Mouse (Mus musculus) intestine, embryonic 14.5 days (tissue): Measurements from ENCODE around the gene Smc6. TPM values are rescaled to one million over a fixed set of nuclear protein-coding genes. Genes with fewer than 3 reads are reported as not detected.

Experiments
- ATAC-seq: fragments of 200-750 bp; cut with Nextera tagmentation; replicated peaks from 2 replicates; pipeline ENCODE4 v1.8.0; 2017; ENCODE audit warnings: low read depth, moderate number of reproducible peaks, moderate TSS enrichment, moderate library complexity; ENCODE audit not compliant: low FRiP score, low TSS enrichment
- DNase-seq: peaks from one replicate; pipeline ENCODE4 v3.0.0-alpha.2; 2018; ENCODE audit warnings: low spot score
- H3K27ac ChIP-seq: fragments of 300-500 bp; sonication (generic); 2 replicates; pipeline ENCODE4 v1.5.1; 2014; ENCODE audit warnings: low read depth, mild to moderate bottlenecking, control low read depth
- H3K27me3 ChIP-seq: fragments of 300-500 bp; sonication (generic); replicated peaks from 2 replicates; pipeline ENCODE4 v1.6.1; 2014; ENCODE audit warnings: low read length, control low read depth; ENCODE audit not compliant: control insufficient read depth, insufficient read depth
- H3K36me3 ChIP-seq: fragments of 300-500 bp; sonication (generic); 2 replicates; pipeline ENCODE4 v1.6.1; 2014; ENCODE audit warnings: low read length, control low read depth; ENCODE audit not compliant: control insufficient read depth, insufficient read depth
- H3K4me1 ChIP-seq: fragments of 300-500 bp; sonication (generic); replicated peaks from 2 replicates; pipeline ENCODE4 v1.6.1; 2014; ENCODE audit warnings: low read length, control low read depth, mixed read lengths; ENCODE audit not compliant: control insufficient read depth, insufficient read depth
- H3K4me2 ChIP-seq: fragments of 300-500 bp; sonication (generic); 2 replicates; pipeline ENCODE4 v1.6.1; 2014; ENCODE audit warnings: low read length
- H3K4me3 ChIP-seq: fragments of 300-500 bp; sonication (generic); 2 replicates; pipeline ENCODE4 v1.5.1; 2014; ENCODE audit warnings: low read depth, low read length, control low read depth, mixed read lengths
- H3K9ac ChIP-seq: fragments of 300-500 bp; sonication (generic); 2 replicates; pipeline ENCODE4 v1.6.1; 2014; ENCODE audit warnings: mild to moderate bottlenecking, low read length
- H3K9me3 ChIP-seq: fragments of 300-500 bp; sonication (generic); 2 replicates; pipeline ENCODE4 v1.6.1; 2016; ENCODE audit warnings: low read length, control low read depth; ENCODE audit not compliant: control insufficient read depth
- WGBS: fragments of 180-500 bp; shearing (Covaris S2); extraction: QIAGEN DNeasy Blood & Tissue Kit; methylation state at CpG from one replicate; pipeline ENCODE4 v1.1.7; 2014; 5-methylcytosine and 5-hydroxymethylcytosine counted together
- polyA plus RNA-seq: library from polyadenylated mRNA; unstranded; fragments of >200 nt; fragmentation: Nextera tagmentation; extraction: Ambion mirVana; gene quantifications from 2 replicates; pipeline ENCODE4 v1.2.1, GENCODE M21; 2014

Smc6 gene
- 114 and 118 TPM in 2 replicates for polyA plus RNA-seq

- WGBS, result under 1% methylated on average over 82 of the region's 83 CpGs
These were observed at the start of gene Smc6, which contains the start of gene Gen1 for GRCm38 (mm10) chr12:11265382-11266281. Gene Smc6, plus strand, starts transcription at chr12:11265886. Gene Gen1, minus strand, starts transcription at chr12:11265801.

GRCm38 (mm10) chr12:11216454-11216853, 49.2 kb upstream of the Smc6 start:
- Histone ChIP-seq H3K9me3 (no peaks in the 10 kb centered on the region), H3K4me2 (no peak overlapping the region), H3K4me3 (no peak overlapping the region), H3K4me1 (no peaks in the 10 kb centered on the region; the same call in 1 of the 2 replicates), H3K27ac (no peak overlapping the region), H3K36me3 (no peaks in the 10 kb centered on the region), H3K9ac (no peak overlapping the region), H3K27me3 (no peaks in the 10 kb centered on the region)
- no peak for ATAC-seq
- WGBS, result 77% methylated on average over 3 of the region's 3 CpGs
- DNase-seq, result no peak

More at GRCm38 (mm10) chr12:11265382-11266281, at the start of gene Smc6, which contains the start of gene Gen1:
- Histone ChIP-seq H3K27ac (peak within 1 kb of the TSS; percentile 89), H3K27me3 (no peaks in the 10 kb centered on the region), H3K4me1 (peaks cover 19% of the 10 kb centered on the region), H3K4me3 (peak within 1 kb of the TSS; percentile 87), H3K4me2 (peak within 1 kb of the TSS; percentile 96), H3K36me3 (no peaks in the 10 kb centered on the region), H3K9ac (peak within 1 kb of the TSS; percentile 94), H3K9me3 (no peaks in the 10 kb centered on the region)
- peak; percentile 99 for ATAC-seq
- peak; percentile 98 for DNase-seq

- H3K9ac ChIP-seq, result no peak overlapping the region
- no peaks in the 10 kb centered on the region for H3K9me3 ChIP-seq
- DNase-seq (no peak), ATAC-seq (no peak)
- WGBS, result 56% methylated on average over 7 of the region's 7 CpGs
- no peak overlapping the region for H3K4me2 ChIP-seq
- H3K4me1 ChIP-seq, result no peaks in the 10 kb centered on the region; the same call in 1 of the 2 replicates
- H3K4me3 ChIP-seq, result no peak overlapping the region
- H3K36me3 ChIP-seq, result no peaks in the 10 kb centered on the region
- H3K27ac ChIP-seq, result no peak overlapping the region
- no peaks in the 10 kb centered on the region for H3K27me3 ChIP-seq
These were observed 47.9 kb upstream of the Smc6 start for GRCm38 (mm10) chr12:11217726-11218250.

- ATAC-seq (0 out of 2 replicates have a peak, but pooled peaks have one; percentile 32), DNase-seq (peak; percentile 59)
- no peaks in the 10 kb centered on the region for H3K27me3 ChIP-seq
- WGBS, result 58% methylated on average over 20 of the region's 20 CpGs
- H3K9me3 ChIP-seq, result no peaks in the 10 kb centered on the region
- 0 out of 2 replicates have a peak overlapping the region, but pooled peaks have one; percentile 43 for H3K27ac ChIP-seq
- no peaks in the 10 kb centered on the region for H3K36me3 ChIP-seq
- H3K4me2 ChIP-seq, result no peak overlapping the region
- no peak overlapping the region for H3K4me3 ChIP-seq
- no peak overlapping the region for H3K9ac ChIP-seq
- peaks cover 2% of the 10 kb centered on the region; the same call in 1 of the 2 replicates for H3K4me1 ChIP-seq
These were observed 44.0 kb upstream of the Smc6 start for GRCm38 (mm10) chr12:11221524-11222330.

- H3K4me1 ChIP-seq, result peaks cover 8% of the 10 kb centered on the region
- no peak overlapping the region for H3K9ac ChIP-seq
- DNase-seq (no peak), ATAC-seq (no peak)
- H3K4me3 ChIP-seq, result no peak overlapping the region
- no peak overlapping the region for H3K27ac ChIP-seq
- H3K27me3 ChIP-seq, result no peaks in the 10 kb centered on the region
- H3K9me3 ChIP-seq, result no peaks in the 10 kb centered on the region
- whole genome bisulfite sequencing, result 55% methylated on average over 3 of the region's 3 CpGs
- no peak overlapping the region for H3K4me2 ChIP-seq
- no peaks in the 10 kb centered on the region for H3K36me3 ChIP-seq
These were observed 43.1 kb upstream of the Smc6 start for GRCm38 (mm10) chr12:11222566-11222965.

GRCm38 (mm10) chr12:11223090-11223489, 42.6 kb upstream of the Smc6 start:
- WGBS, result 78% methylated on average over 10 of the region's 10 CpGs
- Histone ChIP-seq H3K9me3 (no peaks in the 10 kb centered on the region), H3K36me3 (no peaks in the 10 kb centered on the region), H3K4me3 (no peak overlapping the region), H3K27me3 (no peaks in the 10 kb centered on the region), H3K9ac (no peak overlapping the region), H3K27ac (no peak overlapping the region), H3K4me2 (no peak overlapping the region), H3K4me1 (peaks cover 8% of the 10 kb centered on the region)
- no peak for ATAC-seq
- DNase-seq, result peak; percentile 52

GRCm38 (mm10) chr12:11224722-11225121, 41.0 kb upstream of the Smc6 start:
- no peak overlapping the region for H3K27ac ChIP-seq
- no peak overlapping the region for H3K4me3 ChIP-seq
- no peak overlapping the region for H3K4me2 ChIP-seq
- ATAC-seq (no peak), DNase-seq (no peak)
- no peaks in the 10 kb centered on the region for H3K27me3 ChIP-seq
- H3K4me1 ChIP-seq, result peaks cover 8% of the 10 kb centered on the region
- H3K9me3 ChIP-seq, result no peaks in the 10 kb centered on the region
- H3K36me3 ChIP-seq, result no peaks in the 10 kb centered on the region
- 6% methylated on average over 5 of the region's 5 CpGs for WGBS
- no peak overlapping the region for H3K9ac ChIP-seq

GRCm38 (mm10) chr12:11226123-11226522, 39.6 kb upstream of the Smc6 start:
- no peak overlapping the region for H3K27ac ChIP-seq
- DNase-seq (no peak), ATAC-seq (no peak)
- 56% methylated on average over 1 of the region's 1 CpGs for WGBS
- no peak overlapping the region for H3K4me3 ChIP-seq
- no peaks in the 10 kb centered on the region for H3K27me3 ChIP-seq
- H3K4me1 ChIP-seq, result peaks cover 8% of the 10 kb centered on the region
- no peaks in the 10 kb centered on the region for H3K36me3 ChIP-seq
- no peak overlapping the region for H3K4me2 ChIP-seq
- H3K9ac ChIP-seq, result no peak overlapping the region
- H3K9me3 ChIP-seq, result no peaks in the 10 kb centered on the region
